Mouse (Mus musculus): ENCODE measurements around the gene Nfib.

Gene Nfib

DNA sequence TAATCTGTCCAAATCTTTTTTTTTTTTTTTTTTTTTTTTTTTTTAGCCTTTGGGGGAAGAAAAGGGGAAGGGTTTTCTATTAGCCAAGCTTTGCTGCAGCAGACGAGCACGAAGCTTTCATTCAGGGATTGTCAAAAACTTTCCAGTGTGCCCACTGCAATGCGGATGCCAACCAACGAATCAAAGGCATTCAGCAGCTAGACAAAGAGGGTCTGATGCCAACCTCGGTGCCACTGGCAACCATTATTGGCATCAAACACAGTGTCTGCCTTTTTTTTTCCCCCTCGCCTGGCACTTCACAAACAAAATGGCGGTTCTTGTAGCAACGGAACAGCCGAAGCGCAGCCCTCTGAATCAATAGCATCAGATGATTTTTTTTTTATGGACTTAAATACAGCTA lies 210.7 kb downstream of the Nfib start:
- DNase-seq = no peak

GRCm38 (mm10) chr4:82494424-82494823 lies 211.1 kb downstream of the Nfib start:
- no peak for DNase-seq

DNA sequence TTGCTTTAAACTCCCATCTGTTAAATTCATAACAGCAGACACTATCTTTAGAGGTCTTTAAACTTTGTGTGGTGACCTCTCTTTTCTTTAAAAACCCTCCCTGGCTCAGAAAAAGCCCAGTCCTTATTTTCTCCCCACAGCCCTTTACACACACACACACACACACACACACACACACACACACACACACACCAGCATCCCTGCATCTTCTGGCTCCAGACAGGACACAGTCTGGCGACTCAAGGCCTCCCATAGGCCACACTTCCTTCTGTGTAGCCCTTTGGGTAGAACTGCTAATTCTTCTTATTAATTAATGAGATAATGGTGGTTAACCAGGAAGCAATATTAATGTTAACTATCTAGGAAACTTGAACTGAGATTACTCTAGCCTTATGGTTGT lies 211.7 kb downstream of the Nfib start:
- DNase-seq = no peak

- no peak for DNase-seq
Observed at GRCm38 (mm10) chr4:82493363-82493762, 212.2 kb downstream of the Nfib start.

GRCm38 (mm10) chr4:82492737-82493136 lies 212.8 kb downstream of the Nfib start:
- DNase-seq = no peak

GRCm38 (mm10) chr4:82489939-82490338 lies 215.6 kb downstream of the Nfib start:
- DNase-seq = no peak

- no peak for DNase-seq
Observed at GRCm38 (mm10) chr4:82485910-82486309, 219.6 kb downstream of the Nfib start.

- no peak for DNase-seq
Observed at GRCm38 (mm10) chr4:82483871-82484270, 221.7 kb downstream of the Nfib start.

DNA sequence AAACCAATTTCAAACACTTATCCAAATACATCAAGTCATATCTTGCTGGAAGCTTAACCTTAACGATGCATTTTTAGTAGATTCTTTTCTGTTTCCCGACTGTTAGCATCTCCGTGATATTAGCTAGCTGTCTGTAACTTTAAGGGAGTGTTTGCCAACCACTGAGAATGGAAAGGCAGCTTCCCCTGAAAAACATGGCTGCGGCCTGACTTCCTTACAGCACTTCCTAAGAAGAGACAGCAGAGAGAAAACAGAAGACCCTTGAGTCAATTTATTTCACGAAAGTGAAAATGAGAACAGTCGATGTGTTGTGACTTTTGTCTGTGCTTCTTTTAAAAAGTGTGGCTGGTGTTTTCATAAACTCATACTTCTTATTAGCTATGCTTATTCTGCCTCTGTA lies 222.3 kb downstream of the Nfib start:
- DNase-seq = no peak

DNA sequence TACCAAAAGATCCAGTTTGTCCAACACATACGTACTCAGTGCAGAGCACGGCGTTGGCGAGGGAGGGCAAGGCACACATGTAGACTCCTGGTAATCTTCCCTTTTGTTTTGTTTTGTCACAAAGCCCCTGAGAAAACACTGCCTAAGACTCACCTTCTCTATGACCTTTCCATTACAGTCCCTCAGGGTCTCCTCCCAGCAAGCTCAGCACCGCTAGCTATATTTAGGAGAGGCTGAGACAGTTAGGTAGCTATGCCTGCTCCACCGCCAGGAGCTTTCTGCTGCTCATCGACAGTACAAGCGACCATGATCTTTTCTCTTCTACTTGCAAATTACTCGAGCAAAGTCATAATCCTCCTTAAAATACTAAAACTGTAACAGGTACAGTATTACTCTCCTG lies 224.9 kb downstream of the Nfib start:
- DNase-seq = no peak

GRCm38 (mm10) chr4:82479394-82479793 lies 226.2 kb downstream of the Nfib start:
- no peak for DNase-seq

DNA sequence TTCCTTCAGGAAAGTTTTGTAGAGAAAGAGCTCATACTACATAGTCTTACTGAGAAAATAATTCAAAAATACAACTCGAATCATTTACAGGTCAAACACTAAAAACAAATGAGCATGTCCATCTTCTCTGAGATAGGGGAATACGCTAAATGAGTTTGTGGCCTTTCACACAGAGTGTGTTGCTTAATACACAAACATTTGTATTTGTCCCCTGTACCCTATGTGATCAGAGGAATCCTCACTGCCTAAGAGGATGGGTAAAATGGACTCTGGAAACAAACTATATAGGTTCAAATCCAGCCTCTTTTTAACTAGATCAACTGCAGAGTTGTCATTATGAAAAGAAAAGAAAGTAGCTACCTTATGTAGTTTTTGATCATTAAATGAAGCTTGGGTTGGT lies 227.8 kb downstream of the Nfib start:
- no peak for DNase-seq

GRCm38 (mm10) chr4:82476411-82476810 lies 229.1 kb downstream of the Nfib start:
- DNase-seq = no peak

DNA sequence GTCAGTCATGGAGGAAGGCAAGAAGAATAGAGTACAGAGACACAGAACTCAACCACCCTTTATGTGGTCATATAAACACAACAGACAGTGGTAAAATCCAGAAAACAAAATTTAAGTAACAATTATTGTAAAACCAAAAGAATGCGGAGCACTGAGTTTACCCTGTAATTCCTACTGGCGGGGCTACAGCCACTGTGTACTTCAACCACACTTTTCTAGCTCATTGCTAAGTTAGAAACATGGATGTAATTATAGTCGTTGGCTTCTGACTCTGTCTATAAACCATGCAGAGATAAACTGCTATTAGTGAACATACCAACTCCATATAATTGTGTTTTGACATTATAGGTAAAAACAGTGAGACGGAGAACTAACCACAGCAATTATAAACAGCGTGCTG lies 231.2 kb downstream of the Nfib start:
- no peak for DNase-seq

DNA sequence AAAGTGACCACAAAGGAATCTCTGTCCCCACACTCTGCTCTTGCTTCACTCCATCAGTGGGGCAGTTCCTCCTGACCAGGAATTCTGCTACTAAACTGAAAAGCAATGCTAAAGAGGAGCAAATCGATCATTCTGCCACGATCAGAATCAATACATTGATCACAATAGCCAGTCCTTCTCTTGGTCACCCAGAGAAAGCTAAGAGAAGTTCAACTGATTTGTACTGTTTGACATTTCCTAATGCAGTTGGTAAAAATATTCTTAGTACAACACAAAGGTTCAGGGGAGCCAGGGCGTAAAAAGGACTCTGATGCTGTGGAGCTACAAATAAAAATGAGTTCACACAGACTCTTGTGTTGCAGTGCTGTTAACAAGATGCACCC lies 234.6 kb downstream of the Nfib start:
- DNase-seq = no peak

GRCm38 (mm10) chr4:82470212-82470937 lies 235.2 kb downstream of the Nfib start:
- peak in 1 of 2 experiments; percentile 29 for DNase-seq

- no peak for DNase-seq
Observed at GRCm38 (mm10) chr4:82468944-82469343, 236.6 kb downstream of the Nfib start.

- DNase-seq = peak; percentile 74 to 83
Observed at GRCm38 (mm10) chr4:82466717-82467116, 238.8 kb downstream of the Nfib start.

DNA sequence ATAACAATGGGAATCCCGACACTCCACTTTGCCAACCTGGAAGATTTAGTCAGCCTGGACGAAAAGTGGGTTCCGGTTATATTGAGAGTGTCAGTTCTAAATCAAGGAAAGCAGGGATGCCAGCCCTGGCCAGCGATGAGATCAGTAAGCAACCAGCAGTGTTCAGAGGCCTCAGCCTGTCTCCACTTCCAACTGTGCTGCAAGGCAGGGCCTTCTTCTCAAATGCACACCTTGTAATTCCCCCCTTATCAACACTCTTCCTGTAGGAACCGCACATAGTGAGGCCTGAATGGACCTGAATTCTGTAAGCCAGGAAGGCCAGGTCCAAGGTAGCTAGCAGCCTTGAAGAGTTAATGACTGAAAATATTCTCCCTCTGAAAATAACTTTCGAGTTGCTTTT lies 239.4 kb downstream of the Nfib start:
- DNase-seq = peak; percentile 39 to 55

- peak; percentile 79 to 83 for DNase-seq
Observed at GRCm38 (mm10) chr4:82464051-82464632, 241.4 kb downstream of the Nfib start.

GRCm38 (mm10) chr4:82463189-82463715 lies 242.3 kb downstream of the Nfib start:
- DNase-seq = no peak

DNA sequence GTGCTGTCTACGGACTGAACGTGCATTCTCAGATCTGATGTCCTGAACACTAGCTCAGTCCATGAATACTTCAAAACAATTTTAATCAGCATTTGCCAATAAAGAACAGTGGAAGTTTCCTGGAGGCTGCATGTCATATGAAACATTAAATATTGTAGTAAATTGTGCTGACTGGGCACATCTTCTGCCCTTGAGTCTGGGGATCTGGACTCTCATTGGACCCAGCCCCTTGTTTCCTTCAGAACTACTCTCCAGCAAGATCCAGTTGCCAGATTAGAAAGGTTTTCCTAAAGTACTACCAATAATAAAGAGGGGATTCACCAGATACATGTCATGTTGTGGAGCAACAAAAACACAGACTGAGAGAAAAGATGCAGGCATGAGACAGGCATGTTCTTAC lies 243.9 kb downstream of the Nfib start:
- no peak for DNase-seq

- no peak for DNase-seq
Observed at GRCm38 (mm10) chr4:82458895-82459294, 246.7 kb downstream of the Nfib start.

DNA sequence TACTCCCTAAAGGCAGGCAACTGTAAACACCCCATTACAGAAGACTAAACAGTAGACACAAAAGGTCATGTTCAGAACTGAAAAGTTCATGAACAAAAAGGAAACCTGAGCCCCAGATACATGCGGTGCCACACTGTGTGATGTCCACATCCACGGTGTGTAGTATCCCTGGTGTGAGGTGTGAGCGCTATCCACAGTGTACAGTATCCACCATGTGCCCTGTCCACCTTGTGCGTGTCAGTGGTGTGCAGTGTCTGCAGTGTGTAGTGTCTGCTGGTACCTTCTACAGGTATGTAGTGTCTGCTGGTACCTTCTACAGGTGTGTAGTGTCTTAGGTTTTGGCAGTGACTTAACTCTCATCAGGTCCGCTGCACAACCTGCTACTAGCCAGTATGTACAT lies 248.6 kb downstream of the Nfib start:
- DNase-seq = no peak

DNA sequence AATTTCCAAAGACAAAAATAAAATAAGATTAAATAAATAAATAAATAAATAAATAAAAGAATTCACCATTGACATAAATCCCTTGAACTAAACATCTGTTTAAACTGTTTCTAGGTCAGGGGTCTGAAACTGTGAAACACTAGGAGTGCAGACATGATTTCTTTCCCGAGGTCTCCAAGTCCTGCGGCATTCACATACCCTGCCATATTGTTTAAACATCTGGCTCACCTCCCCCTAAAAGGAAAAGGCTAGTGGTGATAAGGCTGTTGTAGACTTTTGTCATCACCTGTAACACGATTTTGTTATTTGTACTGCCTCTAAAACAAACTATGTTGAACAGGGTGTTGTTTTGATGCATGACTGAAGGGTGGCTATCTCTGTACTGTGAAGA lies 249.2 kb downstream of the Nfib start:
- no peak for DNase-seq
